Mouse (Mus musculus) left cerebral cortex, adult 2 months (tissue): Measurements from ENCODE around the gene Snx17. TPM values are rescaled to one million over a fixed set of nuclear protein-coding genes. Genes with fewer than 3 reads are reported as not detected.

ENCODE experiments used
- DNase-seq, 2 experiments: peaks; one replicate each; pipeline ENCODE4 v3.0.0; 2021 to 2022; ENCODE audit warnings: low spot score in 2 of 2, mixed read lengths in 1 of 2; ENCODE audit errors: extremely low spot score in 1 of 2
- H3K27ac ChIP-seq: fragments of 200-600 bp; 2 replicates; pipeline ENCODE4 v1.8.1; 2022
- H3K4me3 ChIP-seq: fragments of 200-600 bp; 2 replicates; pipeline ENCODE4 v1.8.1; 2022
- CTCF ChIP-seq: fragments of 200-600 bp; IDR thresholded peaks from 2 replicates; pipeline ENCODE4 v1.8.1; 2022; ENCODE audit warnings: antibody characterized with exemption, mild to moderate bottlenecking, moderate library complexity
- intact Hi-C: fragments of 180-260 bp; cut with DNase I; formaldehyde crosslinking; loops from one replicate; pipeline ENCODE4 v1.15.1; 2025
- total RNA-seq, 2 experiments: library from RNA; stranded (reverse); gene quantifications; 2 replicates each; pipeline ENCODE4 v1.2.3; 2021

The Snx17 gene
- total RNA-seq, 2 experiments from 2014 or later, result 75.1 to 76.6 TPM

- Histone ChIP-seq H3K4me3 (no peak overlapping the region), H3K27ac (no peak overlapping the region)
- intact Hi-C loops, result no loop called here
- DNase-seq, result no peak
- TF ChIP-seq CTCF, result no peak
Observed at GRCm38 (mm10) chr5:31181183-31181770, 11.8 kb upstream of the Snx17 start.

DNA sequence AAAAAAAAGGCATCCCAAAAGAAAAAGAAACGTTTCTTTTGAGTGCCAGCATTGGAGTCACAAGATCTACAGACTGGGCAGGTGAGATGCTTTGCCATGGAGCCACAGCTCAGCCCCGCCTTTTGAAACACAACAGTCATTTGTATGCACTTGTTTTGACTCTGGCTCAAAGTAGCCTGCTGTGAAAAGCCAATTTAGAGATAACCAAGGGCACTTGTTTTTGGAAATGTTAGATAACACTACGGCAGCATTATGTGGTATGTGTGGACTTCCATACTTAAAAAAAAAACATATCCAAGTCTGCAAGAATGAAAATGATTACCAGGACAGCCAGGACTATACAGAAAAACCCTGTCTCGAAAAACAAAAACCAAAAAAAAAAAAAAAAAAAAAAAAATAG is 9.3 kb upstream of the Snx17 start:
- intact Hi-C loops, result no loop called here
- no peak for DNase-seq
- no peak for TF ChIP-seq CTCF
- Histone ChIP-seq H3K4me3 (no peak overlapping the region), H3K27ac (no peak overlapping the region)

DNA sequence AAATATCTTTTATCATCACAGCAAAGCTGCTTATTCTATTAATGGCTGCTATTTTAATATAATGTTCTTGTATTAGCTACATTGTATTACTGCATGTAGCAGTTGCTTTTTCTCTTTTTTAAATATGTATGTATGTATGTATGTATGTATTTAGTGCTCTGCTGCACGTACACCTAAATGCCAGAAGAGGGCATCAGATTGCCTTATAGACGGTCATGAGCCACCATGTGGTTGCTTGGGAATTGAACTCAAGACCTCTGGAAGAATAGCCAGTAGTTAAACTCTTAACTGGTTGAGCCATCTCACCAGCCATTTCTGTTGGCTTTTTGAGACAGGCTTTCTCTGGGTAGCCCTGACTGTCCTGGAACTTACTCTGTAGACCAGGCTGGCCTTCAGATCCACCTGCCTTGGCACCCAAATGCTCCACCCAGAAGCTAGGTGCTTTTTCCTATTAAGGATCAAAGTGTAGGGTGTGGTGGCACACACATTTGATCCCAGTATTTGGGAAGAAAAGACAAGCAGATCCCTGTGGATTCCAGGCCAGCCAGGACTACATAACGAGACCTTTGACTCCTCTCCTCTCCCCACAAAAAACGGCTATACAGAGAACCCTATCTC is 4.7 kb upstream of the Snx17 start:
- intact Hi-C loops, result no loop called here
- no peak overlapping the region for H3K27ac ChIP-seq
- TF ChIP-seq CTCF, result peak; percentile 34
- H3K4me3 ChIP-seq, result no peak overlapping the region
- DNase-seq, result no peak

- intact Hi-C loops, result no loop called here
- DNase-seq, result no peak
- Histone ChIP-seq H3K4me3 (no peak overlapping the region), H3K27ac (no peak overlapping the region)
- no peak for TF ChIP-seq CTCF
Observed at GRCm38 (mm10) chr5:31190201-31190600, 2.8 kb upstream of the Snx17 start.

DNA sequence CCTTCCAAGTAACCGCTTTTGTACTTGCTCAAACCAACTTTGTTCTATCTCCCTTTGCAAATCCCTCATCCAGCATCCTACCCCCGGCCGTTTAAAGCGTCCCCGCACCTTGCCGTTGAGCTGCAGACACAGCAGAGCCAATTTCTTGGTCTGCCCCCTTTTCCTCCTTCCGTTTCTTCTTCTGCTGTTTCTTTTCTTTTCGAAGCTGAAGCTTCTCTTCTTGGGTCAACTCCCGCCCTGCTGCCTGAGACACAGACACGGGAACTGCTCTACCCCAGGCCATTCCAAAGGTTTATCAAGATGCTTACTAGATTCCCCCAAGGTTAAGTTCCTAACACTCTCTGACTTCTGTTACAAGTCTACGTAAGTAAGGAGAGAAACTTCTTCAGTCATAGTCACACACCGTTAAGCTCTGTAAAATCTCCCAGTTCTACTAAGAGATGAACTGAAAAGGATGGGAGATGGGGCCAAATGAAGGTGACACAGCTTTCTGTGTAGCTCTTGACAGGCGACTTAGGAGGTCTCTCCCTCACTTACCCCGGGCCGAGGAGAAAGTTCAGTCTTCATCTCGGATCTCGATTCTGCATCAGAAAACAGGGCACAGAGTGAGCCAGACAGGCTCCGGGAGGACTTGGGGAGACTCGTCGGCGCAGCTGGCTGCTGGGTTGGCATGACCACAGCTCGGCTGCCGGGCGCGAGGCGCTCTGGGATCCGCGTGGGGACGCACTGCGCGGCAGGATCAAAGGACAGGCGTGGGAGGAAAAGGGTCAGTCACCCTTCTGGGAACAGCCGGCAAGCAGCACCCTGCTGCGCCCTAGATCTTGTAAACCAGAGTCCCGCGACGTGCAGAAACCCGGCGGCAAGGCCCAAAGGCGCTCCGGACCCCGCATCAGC is 735 bp upstream of the Snx17 start:
- Histone ChIP-seq H3K4me3 (peak overlapping the region; percentile 97), H3K27ac (peak overlapping the region; percentile 92)
- TF ChIP-seq CTCF, result no peak
- no peak for DNase-seq
- intact Hi-C loops, result no loop called here

DNA sequence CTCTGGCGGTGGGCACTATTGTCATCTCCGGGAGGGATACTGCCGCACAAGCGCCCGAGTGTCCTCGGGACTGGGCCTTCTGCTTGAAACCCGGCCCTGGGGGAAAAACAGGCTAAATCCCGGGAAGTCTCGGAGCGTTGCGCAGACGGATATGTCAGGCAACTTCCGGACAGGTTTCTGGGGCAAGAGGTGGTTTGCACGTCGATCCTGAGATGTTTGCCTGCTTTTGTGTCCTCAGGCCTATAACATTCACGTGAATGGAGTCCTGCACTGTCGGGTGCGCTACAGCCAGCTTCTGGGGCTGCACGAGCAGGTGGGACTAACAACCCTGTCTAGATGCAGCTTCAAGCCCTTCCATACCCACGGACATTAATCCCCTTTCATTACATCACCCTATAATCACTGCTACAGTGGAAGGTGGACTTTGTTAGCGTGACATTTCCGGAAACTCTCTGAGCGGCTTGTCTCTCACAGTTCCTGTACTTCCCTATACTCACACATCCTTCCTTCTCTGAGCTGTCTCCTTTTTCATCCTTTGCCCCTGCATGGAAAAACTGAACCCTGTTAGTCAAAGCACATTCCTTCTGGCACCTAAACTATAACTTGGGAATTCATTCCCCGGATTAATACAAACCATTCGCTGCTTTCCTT is 729 bp downstream of the Snx17 start:
- no peak for TF ChIP-seq CTCF
- peak overlapping the region; percentile 97 for H3K4me3 ChIP-seq
- no peak for DNase-seq
- peak overlapping the region; percentile 85 for H3K27ac ChIP-seq
- intact Hi-C loops, result loop anchor here (1.0 kb wide), 2 partner anchors 8 to 13 kb away; partner anchors contain the start of gene Gtf3c2

DNA sequence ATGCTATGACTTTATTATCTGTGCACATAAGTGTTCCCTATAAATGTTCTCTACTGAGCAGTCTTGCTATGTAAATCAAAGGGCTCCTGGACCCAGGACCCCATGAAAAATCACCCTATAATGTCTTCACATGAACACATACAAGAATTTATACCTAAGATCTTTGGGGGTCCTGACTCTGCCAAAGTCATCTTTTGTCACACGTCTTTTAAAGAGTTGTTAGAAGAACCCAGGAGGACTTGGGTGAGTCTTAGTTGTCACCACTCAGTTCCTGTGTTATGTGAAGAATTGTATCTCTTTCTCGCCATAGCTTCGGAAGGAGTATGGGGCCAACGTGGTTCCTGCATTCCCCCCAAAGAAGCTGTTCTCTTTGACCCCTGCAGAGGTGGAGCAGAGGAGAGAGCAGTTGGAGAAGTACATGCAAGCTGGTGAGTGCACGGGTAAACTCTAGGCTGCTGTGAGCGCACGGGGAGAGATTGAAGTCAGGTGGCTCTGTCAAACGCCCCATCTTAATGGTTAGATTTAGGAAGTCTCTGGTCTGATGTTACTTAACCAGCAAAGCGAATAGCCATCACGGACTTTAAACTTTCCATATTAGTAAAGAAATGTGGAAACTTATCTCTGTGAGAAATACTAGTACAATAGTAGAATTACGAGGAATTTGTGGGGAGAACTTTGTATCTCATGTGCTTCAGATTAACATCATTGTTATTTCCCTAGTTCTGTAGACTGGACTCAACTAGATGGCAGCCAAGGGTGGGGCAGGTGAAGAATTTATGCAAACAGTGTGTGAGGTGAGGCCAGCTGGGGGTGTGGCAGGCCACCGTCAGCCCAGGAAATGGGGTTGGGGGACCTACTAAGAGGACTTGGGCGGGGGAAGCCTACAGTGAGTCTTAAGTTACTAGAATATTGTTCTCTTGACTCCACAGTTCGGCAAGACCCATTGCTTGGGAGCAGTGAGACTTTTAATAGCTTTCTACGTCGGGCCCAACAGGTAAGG is 1.8 kb downstream of the Snx17 start:
- no peak overlapping the region for H3K27ac ChIP-seq
- TF ChIP-seq CTCF, result no peak
- H3K4me3 ChIP-seq, result no peak overlapping the region
- intact Hi-C loops, result no loop called here
- DNase-seq, result no peak

- Histone ChIP-seq H3K27ac (no peak overlapping the region), H3K4me3 (no peak overlapping the region)
- intact Hi-C loops, result no loop called here
- no peak for TF ChIP-seq CTCF
- no peak for DNase-seq
Observed at GRCm38 (mm10) chr5:31195671-31196070, 2.6 kb downstream of the Snx17 start.

GRCm38 (mm10) chr5:31196207-31196606 is 3.2 kb downstream of the Snx17 start:
- intact Hi-C loops, result no loop called here
- DNase-seq, result no peak
- no peak overlapping the region for H3K27ac ChIP-seq
- no peak for TF ChIP-seq CTCF
- no peak overlapping the region for H3K4me3 ChIP-seq

DNA sequence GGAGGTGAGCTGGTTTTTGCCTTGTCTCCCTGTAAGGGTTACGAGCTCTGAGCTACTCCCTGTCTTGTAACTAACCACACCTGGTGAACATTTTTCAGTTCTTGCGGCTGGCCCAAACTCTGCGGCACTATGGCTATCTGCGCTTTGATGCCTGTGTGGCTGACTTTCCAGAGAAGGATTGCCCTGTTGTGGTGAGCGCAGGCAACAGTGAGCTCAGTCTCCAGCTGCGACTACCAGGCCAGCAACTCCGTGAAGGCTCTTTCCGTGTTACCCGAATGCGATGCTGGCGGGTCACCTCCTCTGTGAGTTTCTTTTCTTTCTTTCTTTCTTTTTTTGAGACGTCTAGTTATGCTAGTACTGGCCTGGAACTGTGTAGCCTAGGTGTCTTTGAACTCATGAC is 4.0 kb downstream of the Snx17 start:
- no peak for DNase-seq
- H3K4me3 ChIP-seq, result no peak overlapping the region
- H3K27ac ChIP-seq, result no peak overlapping the region
- intact Hi-C loops, result no loop called here
- no peak for TF ChIP-seq CTCF

- Histone ChIP-seq H3K27ac (no peak overlapping the region), H3K4me3 (no peak overlapping the region)
- DNase-seq, result no peak
- no peak for TF ChIP-seq CTCF
- intact Hi-C loops, result no loop called here
Observed at GRCm38 (mm10) chr5:31198170-31198569, 5.1 kb downstream of the Snx17 start.
